Mouse (Mus musculus) mouse embryonic stem cell (cell line): ENCODE data around the gene Slc22a14.
"Not testable (repeated sequence)": the region's sequence is repeated elsewhere in the genome, so short reads cannot be mapped to it uniquely, and the experiment has no call there.

ENCODE experiments used
- in situ Hi-C, 2 experiments: fragments of 300-500 bp; cut with MboI; formaldehyde crosslinking; loops; 1 replicate in 1 of 2; 3 replicates in 1 of 2; pipeline ENCODE4 v1.14.3; 2019 to 2020; ENCODE audit warnings: low sequenced_read_pairs in 2 of 2, low pct_unique_long_range_greater_than_20kb in 1 of 2, mixed read lengths in 1 of 2; ENCODE audit not compliant: unreplicated experiment in 1 of 2

Slc22a14 gene

GRCm38 (mm10) chr9:119278031-119278430 lies 87.3 kb downstream of the Slc22a14 start:
- in situ Hi-C loops: no loop called here

GRCm38 (mm10) chr9:119276321-119276720 lies 89.0 kb downstream of the Slc22a14 start:
- in situ Hi-C loops: no loop called here

GRCm38 (mm10) chr9:119274814-119275213 lies 90.5 kb downstream of the Slc22a14 start:
- in situ Hi-C loops: not testable (repeated sequence)

- in situ Hi-C loops: no loop called here
These were observed 93.9 kb downstream of the Slc22a14 start for GRCm38 (mm10) chr9:119271496-119271895.

GRCm38 (mm10) chr9:119268588-119269145 lies 96.7 kb downstream of the Slc22a14 start:
- in situ Hi-C loops: no loop called here

GRCm38 (mm10) chr9:119268120-119268519 lies 97.2 kb downstream of the Slc22a14 start:
- in situ Hi-C loops: no loop called here

- in situ Hi-C loops: not testable (repeated sequence)
These were observed 99.3 kb downstream of the Slc22a14 start for GRCm38 (mm10) chr9:119266121-119266395.

GRCm38 (mm10) chr9:119265373-119266120 lies 99.8 kb downstream of the Slc22a14 start:
- in situ Hi-C loops: not testable (repeated sequence)

GRCm38 (mm10) chr9:119263067-119263466 lies 102.3 kb downstream of the Slc22a14 start:
- in situ Hi-C loops: no loop called here

GRCm38 (mm10) chr9:119260825-119261224 lies 104.5 kb downstream of the Slc22a14 start:
- in situ Hi-C loops: no loop called here

GRCm38 (mm10) chr9:119258785-119259184 lies 106.6 kb downstream of the Slc22a14 start:
- in situ Hi-C loops: no loop called here

GRCm38 (mm10) chr9:119258128-119258527 lies 107.2 kb downstream of the Slc22a14 start:
- in situ Hi-C loops: no loop called here

GRCm38 (mm10) chr9:119256161-119256560 lies 109.2 kb downstream of the Slc22a14 start:
- in situ Hi-C loops: no loop called here

- in situ Hi-C loops: no loop called here
These were observed 110.3 kb downstream of the Slc22a14 start for GRCm38 (mm10) chr9:119255096-119255495.

- in situ Hi-C loops: no loop called here
These were observed 111.2 kb downstream of the Slc22a14 start for GRCm38 (mm10) chr9:119254187-119254586.

GRCm38 (mm10) chr9:119247996-119248395 lies 117.4 kb downstream of the Slc22a14 start:
- in situ Hi-C loops: no loop called here

- in situ Hi-C loops: no loop called here
These were observed 118.5 kb downstream of the Slc22a14 start for GRCm38 (mm10) chr9:119246826-119247225.

GRCm38 (mm10) chr9:119243981-119244380 lies 121.4 kb downstream of the Slc22a14 start:
- in situ Hi-C loops: no loop called here

- in situ Hi-C loops: no loop called here
These were observed 124.0 kb downstream of the Slc22a14 start for GRCm38 (mm10) chr9:119241169-119241865.
